Comparison of ENCODE assay signal across 15 mouse cellular contexts in the genomic region with DNA sequence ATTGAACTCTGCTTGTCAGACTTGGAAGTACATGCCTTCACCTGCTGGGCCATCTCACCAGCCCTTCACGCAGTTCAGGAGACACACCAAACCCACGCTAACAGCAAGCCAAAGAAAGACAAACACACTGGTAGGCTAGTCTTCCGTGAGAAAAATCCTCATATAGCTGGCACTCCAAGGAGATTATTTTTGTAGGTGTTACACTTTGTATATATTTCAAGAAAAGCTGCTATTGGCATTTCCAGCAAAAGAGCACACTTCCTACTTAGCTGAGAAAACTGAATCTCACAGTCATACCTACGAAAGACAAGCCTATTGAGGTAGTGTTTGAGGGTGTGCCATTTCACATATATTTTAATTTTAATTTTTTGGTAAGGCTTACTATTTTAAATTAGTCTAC.
DNase-seq lines count a peak whose midpoint lies in the region.
"Had no signal": no experiment of that assay in that cellular context is flagged by ENCODE, and none has a peak within 500 bp of the region (broad histone marks: within the 10 kb centered on the region; RNA-seq: fewer than 3 reads in every experiment).

No protein-coding gene starts in this region.

- DNase-seq in frontal cortex, postnatal 36 days (ENCODE audit: low spot score in 2 of 2) = peak; percentile 3 to 17
- no peak for DNase-seq in frontal cortex, postnatal 10 days (ENCODE audit: low spot score in 2 of 2)
- peak; percentile 14 for DNase-seq in brain, adult 2 months (ENCODE audit: low read depth, low spot score)
- DNase-seq in telencephalon, adult 2 months (ENCODE audit: low read depth, low spot score) = peak; percentile 13
- no peak for DNase-seq in embryo, embryonic 10 days (ENCODE audit: low spot score)
- DNase-seq: adrenal gland, adult 2 months; adrenal gland, postnatal 10 days; adrenal gland, postnatal 36 days; cerebellum, adult 11 months; cerebellum, adult 18-20 months; cerebellum, adult 8-10 months; cerebellum, adult 9-11 months; cerebellum, postnatal 14 days; cerebellum, postnatal 36 days; forebrain, postnatal 0 days had no signal

Comparison
In these comparisons a context has a peak if more than half of its experiments do, and no peak if none do; other contexts are left out.
1. DNase-seq: peak in frontal cortex, postnatal 36 days (2 of 2), brain, adult 2 months (single experiment) and telencephalon, adult 2 months (single experiment); none in frontal cortex, postnatal 10 days (0 of 2) and embryo, embryonic 10 days (single experiment).